Mouse (Mus musculus) midbrain, embryonic 16.5 days (tissue): ENCODE measurements around the gene Slc43a1. TPM values are rescaled to one million over a fixed set of nuclear protein-coding genes. Genes with fewer than 3 reads are reported as not detected.
A peak's percentile ranks its signal among the peaks of the same experiment; 100 is the strongest.

ENCODE experiments used
- ATAC-seq: fragments of 200-750 bp; cut with Nextera tagmentation; 2 replicates; pipeline ENCODE4 v1.8.0; 2017; ENCODE audit warnings: moderate TSS enrichment
- H3K27ac ChIP-seq: fragments of 300-500 bp; sonication (generic); 2 replicates; pipeline ENCODE4 v1.5.1; 2014; ENCODE audit warnings: mild to moderate bottlenecking, low read length, mixed read lengths
- H3K27me3 ChIP-seq: fragments of 300-500 bp; sonication (generic); 2 replicates; pipeline ENCODE4 v1.6.1; 2014; ENCODE audit warnings: low read depth, low read length, mixed read lengths; ENCODE audit not compliant: control insufficient read depth, insufficient read depth
- H3K36me3 ChIP-seq: fragments of 300-500 bp; sonication (generic); 2 replicates; pipeline ENCODE4 v1.6.1; 2014; ENCODE audit warnings: mild to moderate bottlenecking, low read length, moderate library complexity, mixed read lengths; ENCODE audit not compliant: control insufficient read depth, insufficient read depth
- H3K4me1 ChIP-seq: fragments of 300-500 bp; sonication (generic); 2 replicates; pipeline ENCODE4 v1.6.1; 2014; ENCODE audit warnings: mild to moderate bottlenecking, low read length, mixed read lengths; ENCODE audit not compliant: control insufficient read depth, insufficient read depth
- H3K4me2 ChIP-seq: fragments of 300-500 bp; sonication (generic); 2 replicates; pipeline ENCODE4 v1.6.1; 2014; ENCODE audit warnings: mild to moderate bottlenecking, low read length, mixed read lengths
- H3K4me3 ChIP-seq: fragments of 300-500 bp; sonication (generic); 2 replicates; pipeline ENCODE4 v1.5.1; 2014; ENCODE audit warnings: low read depth, mild to moderate bottlenecking, low read length, moderate library complexity, mixed read lengths
- H3K9ac ChIP-seq: fragments of 300-500 bp; sonication (generic); 2 replicates; pipeline ENCODE4 v1.6.1; 2014; ENCODE audit warnings: low read depth, low read length, mixed read lengths
- H3K9me3 ChIP-seq: fragments of 300-500 bp; sonication (generic); replicated peaks from 2 replicates; pipeline ENCODE4 v1.6.1; 2014; ENCODE audit warnings: mild to moderate bottlenecking, low read length, mixed read lengths; ENCODE audit not compliant: control insufficient read depth, poor library complexity, severe bottlenecking
- WGBS: fragments of 180-500 bp; shearing (Covaris S2); extraction: QIAGEN DNeasy Blood & Tissue Kit; methylation state at CpG from one replicate; pipeline ENCODE4 v1.1.7; 2014; 5-methylcytosine and 5-hydroxymethylcytosine counted together
- polyA plus RNA-seq: library from polyadenylated mRNA; unstranded; fragments of >200 nt; fragmentation: Nextera tagmentation; extraction: Ambion mirVana; gene quantifications from 2 replicates; pipeline ENCODE4 v1.2.1, GENCODE M21; 2015

Gene Slc43a1
- 0.73 and 0.91 TPM in 2 replicates for polyA plus RNA-seq

DNA sequence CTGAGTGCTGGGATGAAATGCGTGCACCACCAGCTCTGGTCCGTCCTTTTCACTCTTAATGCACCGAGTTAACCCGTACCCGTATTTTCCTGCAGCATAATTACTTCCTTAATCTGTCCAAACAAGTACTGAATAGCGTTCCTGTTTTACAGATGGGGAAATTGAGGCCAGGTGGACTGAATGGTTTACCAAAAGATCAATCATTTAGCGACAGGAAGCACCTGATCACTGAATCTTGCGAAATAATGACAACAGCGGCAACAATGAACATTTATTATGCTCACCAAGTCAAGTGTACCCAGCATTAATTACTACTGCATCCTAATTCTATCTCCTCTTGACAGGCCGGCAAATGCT is at the start of gene Slc43a1:
Gene Slc43a1 (plus strand): TSS at position 258 of the 357 bp plus-strand sequence.
- peak within 1 kb of the TSS; percentile 100 for H3K4me2 ChIP-seq
- no peak for ATAC-seq
- no peaks in the 10 kb centered on the region for H3K9me3 ChIP-seq
- H3K27ac ChIP-seq: no peak within 1 kb of the TSS
- peak within 1 kb of the TSS; percentile 61 for H3K4me3 ChIP-seq
- peaks cover 19% of the 10 kb centered on the region for H3K4me1 ChIP-seq
- no peaks in the 10 kb centered on the region for H3K36me3 ChIP-seq
- peak within 1 kb of the TSS; percentile 67 for H3K9ac ChIP-seq
- peaks cover 48% of the 10 kb centered on the region for H3K27me3 ChIP-seq
- 20% methylated on average over 10 of the region's 10 CpGs for WGBS

DNA sequence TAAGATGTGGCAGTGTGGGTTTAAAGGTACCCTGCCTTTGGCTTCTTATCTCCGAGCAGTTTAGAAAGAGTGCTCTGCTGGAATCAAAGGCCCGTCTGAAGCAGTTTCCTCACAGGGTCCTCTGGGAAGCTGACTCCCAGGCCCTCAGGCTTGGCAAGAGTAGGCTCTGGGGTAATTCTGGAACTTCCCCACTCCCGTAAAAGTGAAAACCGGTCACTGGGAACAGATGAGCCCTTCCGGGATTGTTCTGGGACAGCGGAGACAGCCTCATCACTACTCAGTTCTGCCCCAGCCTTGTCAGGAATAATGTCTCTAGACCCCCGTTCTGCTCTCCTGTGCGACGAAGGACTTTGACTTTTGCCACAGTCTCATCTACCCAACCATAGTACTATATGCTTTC is 48.2 kb upstream of the Slc43a1 start:
- 55% methylated on average over 9 of the region's 9 CpGs for WGBS
- 0 out of 2 replicates have a peak, but pooled peaks have one; percentile 42 for ATAC-seq
- H3K27me3 ChIP-seq: no peaks in the 10 kb centered on the region
- H3K4me3 ChIP-seq: no peak overlapping the region
- H3K4me2 ChIP-seq: no peak overlapping the region
- no peaks in the 10 kb centered on the region for H3K9me3 ChIP-seq
- H3K36me3 ChIP-seq: no peaks in the 10 kb centered on the region
- H3K9ac ChIP-seq: no peak overlapping the region
- no peaks in the 10 kb centered on the region for H3K4me1 ChIP-seq
- no peak overlapping the region for H3K27ac ChIP-seq

DNA sequence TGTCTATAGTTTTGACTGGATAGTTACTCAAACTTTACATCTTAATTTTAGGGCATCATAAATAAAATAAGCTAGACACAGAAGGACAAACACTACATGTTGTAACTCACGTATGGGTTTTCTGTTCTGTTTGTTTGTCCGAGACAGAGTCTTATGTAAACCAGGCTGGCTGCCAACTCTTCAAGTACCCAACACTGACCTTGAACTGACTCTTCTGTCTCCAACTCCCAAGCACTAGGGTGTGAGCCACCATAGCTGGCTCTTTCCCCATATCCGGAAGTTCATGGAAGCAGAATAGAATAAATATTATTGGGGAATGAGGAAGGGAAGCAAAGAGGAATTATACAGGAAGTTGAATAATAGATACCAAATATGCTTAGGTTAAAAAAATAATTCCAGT is 46.1 kb upstream of the Slc43a1 start:
- no peak overlapping the region for H3K9ac ChIP-seq

DNA sequence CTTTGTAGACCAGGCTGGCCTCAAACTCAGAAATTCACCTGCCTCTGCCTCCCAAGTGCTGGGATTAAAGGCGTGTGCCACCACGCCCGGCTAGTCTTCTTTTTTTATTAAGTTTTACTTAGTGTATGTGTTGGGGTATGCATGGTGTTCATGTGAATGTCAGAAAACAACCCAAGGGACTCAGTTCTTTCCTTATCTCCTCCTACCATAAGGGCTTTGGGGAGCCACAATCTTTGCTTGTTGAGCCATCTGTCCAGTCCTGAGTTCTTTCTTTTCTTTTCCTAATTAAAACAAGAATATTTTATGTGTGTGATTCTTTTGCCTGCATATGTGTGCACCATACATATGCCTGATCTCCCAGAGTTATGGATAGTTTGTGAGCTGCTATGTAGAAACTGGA is 45.5 kb upstream of the Slc43a1 start:
- no peak overlapping the region for H3K4me2 ChIP-seq
- no peaks in the 10 kb centered on the region for H3K36me3 ChIP-seq
- WGBS: 89% methylated on average over 3 of the region's 3 CpGs
- H3K9me3 ChIP-seq: no peaks in the 10 kb centered on the region
- H3K27me3 ChIP-seq: no peaks in the 10 kb centered on the region
- H3K27ac ChIP-seq: no peak overlapping the region
- no peak overlapping the region for H3K9ac ChIP-seq
- peaks cover 3% of the 10 kb centered on the region; the same call in 1 of the 2 replicates for H3K4me1 ChIP-seq
- H3K4me3 ChIP-seq: no peak overlapping the region
- ATAC-seq: no peak

More for the DNA sequence above, 46.1 kb upstream of the Slc43a1 start:
- Histone ChIP-seq H3K36me3 (no peaks in the 10 kb centered on the region), H3K9me3 (no peaks in the 10 kb centered on the region), H3K4me1 (no peaks in the 10 kb centered on the region), H3K27me3 (no peaks in the 10 kb centered on the region), H3K4me2 (no peak overlapping the region), H3K27ac (no peak overlapping the region), H3K4me3 (no peak overlapping the region)
- 85% methylated on average over 3 of the region's 3 CpGs for WGBS
- no peak for ATAC-seq

DNA sequence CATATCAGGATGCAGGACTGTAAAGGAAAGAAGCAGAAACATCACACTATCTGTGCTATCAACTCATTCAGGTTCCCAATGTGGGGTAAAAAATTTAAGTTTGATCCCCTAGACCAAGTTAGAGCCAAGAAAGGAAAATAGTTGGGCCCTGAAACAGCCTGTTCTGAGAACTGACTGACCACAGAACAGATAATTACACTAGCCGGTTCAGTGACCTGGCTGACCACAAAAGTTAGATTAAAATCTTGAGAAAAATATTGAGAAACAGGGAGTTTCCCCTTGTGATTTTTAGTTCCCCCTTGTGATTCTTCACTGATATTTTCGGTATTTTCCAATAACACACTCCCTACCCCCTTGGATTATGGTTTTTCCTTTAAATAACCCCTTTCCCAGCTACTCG is 44.8 kb upstream of the Slc43a1 start:
- Histone ChIP-seq H3K4me2 (no peak overlapping the region), H3K27me3 (no peaks in the 10 kb centered on the region), H3K27ac (no peak overlapping the region), H3K36me3 (no peaks in the 10 kb centered on the region), H3K9me3 (no peaks in the 10 kb centered on the region), H3K4me3 (no peak overlapping the region), H3K4me1 (peaks cover 3% of the 10 kb centered on the region; the same call in 1 of the 2 replicates), H3K9ac (no peak overlapping the region)
- no peak for ATAC-seq
- WGBS: 92% methylated on average over 3 of the region's 3 CpGs

DNA sequence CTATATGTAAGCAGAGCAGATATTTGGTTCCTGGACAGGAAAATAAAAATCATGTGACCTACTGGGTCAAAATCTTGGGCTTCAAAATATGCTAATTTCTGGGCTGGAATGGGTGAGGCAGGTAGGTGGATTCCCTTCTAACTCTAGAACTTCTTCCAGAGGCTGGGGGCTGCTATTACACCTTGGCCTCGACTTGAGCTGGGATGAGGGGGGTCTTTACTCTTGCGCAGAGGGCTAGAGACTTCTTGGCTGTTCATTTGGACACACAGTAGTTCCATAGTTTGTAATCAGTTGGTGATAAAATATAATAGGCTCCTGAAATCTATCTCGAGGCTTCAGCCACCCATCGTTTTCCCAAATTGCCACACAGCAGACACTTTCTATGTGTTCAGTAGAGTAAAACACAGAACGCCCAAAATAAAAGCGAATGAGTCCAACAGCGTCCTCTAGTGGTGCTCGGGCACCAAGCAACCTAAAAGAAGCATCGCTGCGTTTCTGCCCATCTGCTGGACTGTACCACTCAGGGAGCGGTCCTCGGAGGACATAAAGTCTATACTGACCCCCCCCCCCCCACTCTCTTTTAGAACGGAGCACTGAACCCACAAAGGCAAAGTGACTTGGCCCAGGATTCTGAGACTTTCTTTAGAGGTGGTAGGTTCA is 40.7 kb upstream of the Slc43a1 start:
- H3K9me3 ChIP-seq: no peaks in the 10 kb centered on the region
- H3K4me1 ChIP-seq: peaks cover 9% of the 10 kb centered on the region
- H3K4me2 ChIP-seq: peak overlapping the region; percentile 98
- no peak overlapping the region; the same call in 1 of the 2 replicates for H3K27ac ChIP-seq
- peak overlapping the region; percentile 69 for H3K9ac ChIP-seq
- ATAC-seq: peak; percentile 69
- no peaks in the 10 kb centered on the region for H3K36me3 ChIP-seq
- H3K27me3 ChIP-seq: no peaks in the 10 kb centered on the region
- WGBS: 9% methylated on average over 13 of the region's 13 CpGs
- peak overlapping the region; percentile 44 for H3K4me3 ChIP-seq

DNA sequence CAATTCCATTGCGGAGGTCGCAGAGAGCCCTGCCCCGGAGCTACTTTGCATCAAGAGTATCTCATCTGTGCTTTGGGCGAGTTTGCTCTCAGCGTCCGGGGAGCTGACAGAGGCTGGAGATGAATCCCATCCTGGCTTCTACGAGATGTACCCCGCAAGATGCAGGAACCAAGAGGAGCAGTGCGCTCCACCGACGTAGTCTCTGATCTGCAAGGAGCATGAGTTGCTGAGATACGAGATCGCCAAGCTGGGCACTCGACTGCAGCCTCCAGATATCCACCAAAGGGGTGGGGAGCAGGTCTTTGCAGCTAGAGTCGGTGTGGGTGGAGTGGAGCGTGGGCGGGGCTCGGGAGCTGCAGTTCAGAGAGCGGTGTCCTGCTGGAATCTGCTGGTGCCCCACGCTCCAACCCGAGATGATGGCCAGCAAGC is 40.1 kb upstream of the Slc43a1 start, which contains the start of gene Ube2l6:
Gene Ube2l6 (plus strand): TSS at position 336 of the 429 bp plus-strand sequence.
- H3K27ac ChIP-seq: no peak within 1 kb of the TSS; the same call in 1 of the 2 replicates
- peak within 1 kb of the TSS; percentile 98 for H3K4me2 ChIP-seq
- peak; percentile 71 for ATAC-seq
- H3K36me3 ChIP-seq: no peaks in the 10 kb centered on the region
- peak within 1 kb of the TSS; percentile 44 for H3K4me3 ChIP-seq
- peak within 1 kb of the TSS; percentile 69 for H3K9ac ChIP-seq
- under 1% methylated on average over 21 of the region's 21 CpGs for WGBS
- H3K9me3 ChIP-seq: no peaks in the 10 kb centered on the region
- H3K27me3 ChIP-seq: no peaks in the 10 kb centered on the region
- peaks cover 9% of the 10 kb centered on the region for H3K4me1 ChIP-seq

DNA sequence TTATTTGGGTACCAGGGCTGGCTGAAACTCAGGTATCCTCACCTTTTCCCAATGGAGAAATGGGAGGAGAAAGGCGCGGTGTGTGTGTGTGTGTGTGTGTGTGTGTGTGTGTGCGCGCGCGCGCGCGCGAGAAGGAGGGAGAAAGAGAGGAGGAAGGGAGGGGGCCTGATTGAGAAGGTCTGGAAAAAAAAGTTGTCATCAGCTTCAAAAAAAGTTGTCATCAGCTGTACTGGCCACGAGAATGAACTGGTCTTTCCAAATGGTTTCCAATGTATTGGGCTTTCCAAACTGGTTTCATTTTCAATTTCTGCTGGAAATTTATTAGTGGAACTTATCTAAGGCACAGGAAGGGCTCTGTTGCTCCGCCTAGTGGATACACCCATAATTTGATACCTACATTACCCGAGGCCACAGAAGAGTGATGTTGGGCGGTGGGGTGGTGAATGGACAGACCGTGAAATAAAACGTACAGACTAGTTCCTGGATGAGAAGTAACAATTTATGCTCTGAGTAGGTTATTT is 39.5 kb upstream of the Slc43a1 start:
- Histone ChIP-seq H3K4me1 (peaks cover 9% of the 10 kb centered on the region), H3K9me3 (no peaks in the 10 kb centered on the region), H3K4me3 (peak overlapping the region; percentile 44), H3K27ac (no peak overlapping the region), H3K9ac (peak overlapping the region; percentile 69), H3K36me3 (no peaks in the 10 kb centered on the region), H3K4me2 (peak overlapping the region; percentile 98), H3K27me3 (no peaks in the 10 kb centered on the region)
- ATAC-seq: peak; percentile 61
- under 1% methylated on average over 16 of the region's 16 CpGs for WGBS

DNA sequence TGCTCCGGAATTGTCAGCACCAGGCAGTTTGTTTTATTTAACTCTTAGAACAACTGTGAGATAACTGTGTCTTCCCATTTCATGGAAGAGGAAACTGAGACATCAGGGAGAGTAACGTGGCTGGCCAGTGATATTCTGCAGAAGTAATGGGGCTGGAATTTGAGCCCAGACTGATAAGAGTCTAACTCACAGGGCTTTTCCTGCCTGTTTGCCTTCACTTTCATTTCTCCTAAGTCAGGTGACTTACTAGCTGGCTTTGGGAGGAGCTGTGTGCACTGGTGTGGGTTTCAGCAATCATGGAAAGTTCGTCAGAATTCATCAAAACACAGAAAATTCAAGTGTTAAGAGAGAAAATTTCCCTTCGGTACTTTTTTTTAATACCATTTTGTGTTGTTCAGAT is 38.3 kb upstream of the Slc43a1 start:
- WGBS: 88% methylated on average over 4 of the region's 4 CpGs
- no peak for ATAC-seq
- H3K9ac ChIP-seq: no peak overlapping the region
- peaks cover 9% of the 10 kb centered on the region for H3K4me1 ChIP-seq
- no peak overlapping the region for H3K4me2 ChIP-seq
- no peaks in the 10 kb centered on the region for H3K36me3 ChIP-seq
- no peaks in the 10 kb centered on the region for H3K9me3 ChIP-seq
- no peak overlapping the region for H3K4me3 ChIP-seq
- no peaks in the 10 kb centered on the region for H3K27me3 ChIP-seq
- H3K27ac ChIP-seq: no peak overlapping the region
